Mouse (Mus musculus): ENCODE data around the gene Adra1b. TPM values are rescaled to one million over a fixed set of nuclear protein-coding genes. Genes with fewer than 3 reads are reported as not detected.

Gene Adra1b
- polyA plus RNA-seq, 1 experiment from 2014 or later = 0.28 TPM

GRCm38 (mm10) chr11:43835880-43836740, 64.9 kb downstream of the Adra1b start:
- Histone ChIP-seq H3K4me2 (peak overlapping the region; percentile 89), H3K9me3 (replicated peaks) (no peaks in the 10 kb centered on the region), H3K36me3 (ENCODE audit: poor library complexity, severe bottlenecking) (no peaks in the 10 kb centered on the region), H3K9ac (peak overlapping the region; percentile 71), H3K4me1 (0 out of 2 replicates have a peak, but pooled peaks cover 4% of the 10 kb centered on the region), H3K27ac (no peak overlapping the region), H3K4me3 (peak overlapping the region; percentile 55), H3K27me3 (peaks cover 56% of the 10 kb centered on the region)
- ATAC-seq = peak; percentile 98
- 5% methylated on average over 66 of the region's 68 CpGs for WGBS

- no peaks in the 10 kb centered on the region for H3K36me3 ChIP-seq (ENCODE audit: poor library complexity, severe bottlenecking)
- H3K4me3 ChIP-seq = peak overlapping the region; percentile 55
- peak; percentile 14; the same call in 1 of the 2 replicates for ATAC-seq
- no peak overlapping the region for H3K27ac ChIP-seq
- H3K4me1 ChIP-seq = 0 out of 2 replicates have a peak, but pooled peaks cover 4% of the 10 kb centered on the region
- H3K9me3 ChIP-seq (replicated peaks) = no peaks in the 10 kb centered on the region
- H3K27me3 ChIP-seq = peaks cover 56% of the 10 kb centered on the region
- peak overlapping the region; percentile 89 for H3K4me2 ChIP-seq
- no peak overlapping the region; the same call in 1 of the 2 replicates for H3K9ac ChIP-seq
- 97% methylated on average over 15 of the region's 15 CpGs for WGBS
Observed at GRCm38 (mm10) chr11:43835456-43835855, 65.6 kb downstream of the Adra1b start.

- H3K27ac ChIP-seq = no peak overlapping the region
- 55% methylated on average over 11 of the region's 11 CpGs for WGBS
- H3K36me3 ChIP-seq (ENCODE audit: poor library complexity, severe bottlenecking) = no peaks in the 10 kb centered on the region
- no peak overlapping the region for H3K4me3 ChIP-seq
- H3K27me3 ChIP-seq = peaks cover 56% of the 10 kb centered on the region
- no peak overlapping the region for H3K4me2 ChIP-seq
- H3K4me1 ChIP-seq = 0 out of 2 replicates have a peak, but pooled peaks cover 4% of the 10 kb centered on the region
- no peaks in the 10 kb centered on the region for H3K9me3 ChIP-seq (replicated peaks)
- ATAC-seq = no peak
- H3K9ac ChIP-seq = no peak overlapping the region
Observed at GRCm38 (mm10) chr11:43834531-43834930, 66.5 kb downstream of the Adra1b start.

GRCm38 (mm10) chr11:43831530-43831929, 69.5 kb downstream of the Adra1b start:
- WGBS = 56% methylated on average over 4 of the region's 4 CpGs
- no peak overlapping the region for H3K9ac ChIP-seq
- 0 out of 2 replicates have a peak, but pooled peaks cover 2% of the 10 kb centered on the region for H3K4me1 ChIP-seq
- no peak overlapping the region for H3K27ac ChIP-seq
- no peaks in the 10 kb centered on the region for H3K9me3 ChIP-seq (replicated peaks)
- H3K4me3 ChIP-seq = no peak overlapping the region
- peaks cover 49% of the 10 kb centered on the region for H3K27me3 ChIP-seq
- no peaks in the 10 kb centered on the region for H3K36me3 ChIP-seq (ENCODE audit: poor library complexity, severe bottlenecking)
- no peak for ATAC-seq
- H3K4me2 ChIP-seq = no peak overlapping the region

GRCm38 (mm10) chr11:43826769-43827168, 74.2 kb downstream of the Adra1b start:
- Histone ChIP-seq H3K4me2 (no peak overlapping the region), H3K27me3 (peaks cover 11% of the 10 kb centered on the region), H3K4me3 (no peak overlapping the region), H3K9me3 (replicated peaks) (no peaks in the 10 kb centered on the region), H3K4me1 (no peaks in the 10 kb centered on the region), H3K27ac (no peak overlapping the region), H3K36me3 (ENCODE audit: poor library complexity, severe bottlenecking) (no peaks in the 10 kb centered on the region), H3K9ac (no peak overlapping the region)
- WGBS = 94% methylated on average over 4 of the region's 4 CpGs
- ATAC-seq = no peak

- H3K4me3 ChIP-seq = no peak overlapping the region
- no peaks in the 10 kb centered on the region for H3K36me3 ChIP-seq (ENCODE audit: poor library complexity, severe bottlenecking)
Observed at GRCm38 (mm10) chr11:43823349-43823748, 77.7 kb downstream of the Adra1b start.

GRCm38 (mm10) chr11:43820552-43821460, 80.2 kb downstream of the Adra1b start:
- 77% methylated on average over 11 of the region's 11 CpGs for WGBS
- no peak overlapping the region for H3K4me2 ChIP-seq
- H3K36me3 ChIP-seq (ENCODE audit: poor library complexity, severe bottlenecking) = no peaks in the 10 kb centered on the region
- H3K4me1 ChIP-seq = 0 out of 2 replicates have a peak, but pooled peaks cover 3% of the 10 kb centered on the region
- no peak overlapping the region for H3K4me3 ChIP-seq
- H3K27me3 ChIP-seq = peaks cover 36% of the 10 kb centered on the region
- no peak overlapping the region for H3K27ac ChIP-seq
- no peak for ATAC-seq
- no peak overlapping the region for H3K9ac ChIP-seq
- H3K9me3 ChIP-seq (replicated peaks) = no peaks in the 10 kb centered on the region

More at GRCm38 (mm10) chr11:43823349-43823748, 77.7 kb downstream of the Adra1b start:
- no peak overlapping the region for H3K9ac ChIP-seq
- H3K27me3 ChIP-seq = peaks cover 34% of the 10 kb centered on the region
- H3K27ac ChIP-seq = no peak overlapping the region
- no peak for ATAC-seq
- H3K9me3 ChIP-seq (replicated peaks) = no peaks in the 10 kb centered on the region
- WGBS = 74% methylated on average over 5 of the region's 5 CpGs
- no peak overlapping the region for H3K4me2 ChIP-seq
- no peaks in the 10 kb centered on the region for H3K4me1 ChIP-seq

- peaks cover 53% of the 10 kb centered on the region for H3K27me3 ChIP-seq
- no peak overlapping the region for H3K4me3 ChIP-seq
- H3K4me2 ChIP-seq = no peak overlapping the region
- no peaks in the 10 kb centered on the region for H3K9me3 ChIP-seq (replicated peaks)
- 25% methylated on average over 9 of the region's 9 CpGs for WGBS
- no peaks in the 10 kb centered on the region for H3K36me3 ChIP-seq (ENCODE audit: poor library complexity, severe bottlenecking)
- ATAC-seq = peak; percentile 78; the same call in 1 of the 2 replicates
- H3K27ac ChIP-seq = no peak overlapping the region
- H3K4me1 ChIP-seq = 0 out of 2 replicates have a peak, but pooled peaks cover 3% of the 10 kb centered on the region
- no peak overlapping the region for H3K9ac ChIP-seq
Observed at GRCm38 (mm10) chr11:43817368-43817923, 83.6 kb downstream of the Adra1b start.

GRCm38 (mm10) chr11:43812535-43812934, 88.5 kb downstream of the Adra1b start:
- H3K36me3 ChIP-seq (ENCODE audit: poor library complexity, severe bottlenecking) = no peaks in the 10 kb centered on the region
- H3K4me2 ChIP-seq = no peak overlapping the region
- no peaks in the 10 kb centered on the region for H3K9me3 ChIP-seq (replicated peaks)
- H3K4me3 ChIP-seq = no peak overlapping the region
- no peak for ATAC-seq
- 58% methylated on average over 5 of the region's 5 CpGs for WGBS
- no peak overlapping the region for H3K27ac ChIP-seq
- H3K9ac ChIP-seq = no peak overlapping the region
- H3K27me3 ChIP-seq = peaks cover 37% of the 10 kb centered on the region
- H3K4me1 ChIP-seq = peaks cover 10% of the 10 kb centered on the region; the same call in 1 of the 2 replicates

- Histone ChIP-seq H3K36me3 (ENCODE audit: poor library complexity, severe bottlenecking) (no peaks in the 10 kb centered on the region), H3K4me1 (peaks cover 9% of the 10 kb centered on the region; the same call in 1 of the 2 replicates), H3K27me3 (peaks cover 9% of the 10 kb centered on the region; the same call in 1 of the 2 replicates), H3K4me2 (no peak overlapping the region), H3K27ac (no peak overlapping the region), H3K9me3 (replicated peaks) (no peaks in the 10 kb centered on the region), H3K4me3 (no peak overlapping the region), H3K9ac (no peak overlapping the region)
- no peak for ATAC-seq
- 33% methylated on average over 5 of the region's 5 CpGs for WGBS
Observed at GRCm38 (mm10) chr11:43807732-43808131, 93.3 kb downstream of the Adra1b start.

GRCm38 (mm10) chr11:43795992-43796391, 105.0 kb downstream of the Adra1b start:
- Histone ChIP-seq H3K9me3 (replicated peaks) (no peaks in the 10 kb centered on the region), H3K36me3 (ENCODE audit: poor library complexity, severe bottlenecking) (no peaks in the 10 kb centered on the region), H3K4me2 (no peak overlapping the region), H3K27ac (no peak overlapping the region), H3K4me1 (no peaks in the 10 kb centered on the region), H3K4me3 (no peak overlapping the region), H3K27me3 (no peaks in the 10 kb centered on the region), H3K9ac (no peak overlapping the region)
- 67% methylated on average over 8 of the region's 8 CpGs for WGBS
- no peak for ATAC-seq
